Mouse (Mus musculus) 3134 (cell line): ENCODE measurements around the gene B4galnt4.
"Not testable (repeated sequence)": the region's sequence is repeated elsewhere in the genome, so short reads cannot be mapped to it uniquely, and the experiment has no call there.

Experiments
- DNase-seq: peaks from one replicate; pipeline ENCODE4 v3.0.0-alpha.2; 2011; ENCODE audit warnings: low spot score; ENCODE audit not compliant: insufficient read length; ENCODE audit errors: extremely low read depth

The B4galnt4 gene

DNA sequence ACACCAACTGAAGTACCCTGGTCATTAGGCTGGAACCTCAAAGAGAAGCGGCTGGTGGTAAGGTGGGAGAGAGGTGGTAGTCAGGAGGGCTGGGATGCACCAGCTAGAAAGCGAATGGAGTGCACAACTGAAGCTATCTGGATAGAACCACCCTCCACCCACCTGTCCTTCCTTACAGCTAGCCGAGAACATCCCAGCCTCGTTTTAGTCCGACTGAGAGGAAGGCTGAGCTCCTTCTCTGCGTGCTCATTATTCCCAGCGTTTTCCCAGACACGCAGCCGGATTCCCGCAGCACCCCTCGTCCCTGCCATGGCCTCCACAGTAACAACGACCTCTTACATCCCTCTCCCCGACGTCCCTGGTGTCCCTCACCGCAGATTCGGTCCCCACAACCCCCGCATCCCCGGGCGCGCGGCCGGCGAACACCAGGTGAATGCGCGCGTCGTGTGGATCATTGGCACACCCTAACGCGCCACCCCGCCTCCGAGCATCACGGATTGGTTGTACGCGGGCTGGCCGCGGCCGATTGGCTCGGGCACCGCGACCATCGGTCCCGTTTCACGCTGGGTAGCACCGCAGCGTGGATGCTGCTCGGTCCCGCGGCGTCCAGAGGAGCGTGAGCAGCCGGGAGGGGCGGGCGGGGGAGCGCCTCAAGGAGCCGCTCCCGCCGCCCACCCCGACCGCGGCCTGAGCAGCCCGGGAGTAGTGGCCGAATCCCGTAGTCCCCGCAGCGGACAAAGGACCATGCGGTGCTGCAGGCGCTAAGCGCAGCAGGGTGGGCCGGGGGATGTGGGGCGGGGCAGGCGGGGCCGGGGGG lies at the start of gene B4galnt4:
Gene B4galnt4 (plus strand): TSS at position 679 of the 817 bp plus-strand sequence.
- peak; percentile 68 for DNase-seq

DNA sequence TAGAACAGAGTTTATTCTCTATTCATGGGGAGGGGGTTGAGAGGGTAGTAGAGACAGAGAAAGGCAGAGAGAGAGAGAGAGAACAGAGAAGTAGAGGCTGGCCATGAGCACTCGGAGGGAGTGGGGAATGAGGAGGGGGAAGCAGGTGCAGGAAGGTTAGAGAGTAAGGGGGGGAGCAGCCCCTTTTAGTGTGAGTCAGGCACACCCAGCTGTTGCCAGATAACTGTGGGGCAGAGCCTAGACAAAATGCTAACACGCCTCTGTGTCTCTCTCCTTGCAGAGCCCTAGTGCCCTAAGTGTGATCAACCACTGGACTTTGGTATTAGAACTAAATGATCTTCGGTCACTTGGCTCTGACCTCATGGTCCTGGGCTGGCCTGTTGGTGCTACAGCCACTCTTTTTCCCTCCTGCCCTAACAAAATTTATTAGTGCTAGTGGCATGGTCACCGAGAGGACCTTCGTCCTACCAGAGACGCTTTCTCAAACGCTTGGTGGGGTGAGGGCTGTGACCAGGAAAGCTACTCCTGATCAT lies 49.6 kb upstream of the B4galnt4 start:
- no peak for DNase-seq

DNA sequence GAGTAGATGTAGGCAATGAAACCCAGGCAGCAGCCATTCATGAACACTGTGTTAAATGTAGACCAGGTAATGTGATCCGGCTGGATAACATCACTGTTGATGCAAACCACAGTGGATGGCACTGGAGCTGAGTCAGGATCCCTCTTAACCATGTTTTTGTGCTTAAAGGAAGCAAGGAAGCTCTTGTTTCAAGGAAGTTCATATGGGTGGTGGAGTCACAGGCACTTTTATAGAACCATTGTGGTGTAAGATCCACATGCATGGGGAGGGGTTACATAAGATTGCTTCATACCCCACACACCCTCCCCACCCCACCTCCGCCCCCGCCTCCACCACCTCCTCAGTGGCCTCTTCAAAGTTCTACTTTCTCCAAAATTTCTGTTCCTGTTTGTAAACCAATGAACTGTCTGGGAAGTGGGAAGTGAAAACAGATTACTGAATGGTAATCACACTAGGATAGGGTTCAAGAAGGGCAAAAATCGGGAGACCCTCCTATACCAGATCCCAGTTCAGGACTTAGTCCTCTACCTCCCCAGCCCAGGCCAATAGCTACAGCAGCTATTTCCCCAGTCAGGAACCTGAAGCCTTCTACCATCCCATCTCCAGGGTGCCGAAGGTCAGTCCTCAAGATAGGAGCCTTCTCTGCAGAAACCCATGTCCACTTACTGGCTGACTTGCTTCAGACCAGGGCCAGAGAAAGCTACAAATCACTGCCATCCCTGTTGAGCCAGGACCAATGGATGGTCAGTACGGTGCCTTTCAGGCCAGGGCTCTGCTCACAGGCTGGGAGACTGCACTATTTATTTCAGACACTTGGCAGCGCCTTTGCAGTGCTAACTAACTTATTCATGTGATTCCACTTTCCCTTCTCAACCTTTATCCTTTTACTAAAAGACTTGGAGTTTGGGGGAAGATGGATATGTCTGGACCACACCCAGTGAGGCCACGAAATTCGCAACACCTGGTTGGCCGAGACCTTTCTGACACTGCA lies 43.9 kb upstream of the B4galnt4 start:
- no peak for DNase-seq

DNA sequence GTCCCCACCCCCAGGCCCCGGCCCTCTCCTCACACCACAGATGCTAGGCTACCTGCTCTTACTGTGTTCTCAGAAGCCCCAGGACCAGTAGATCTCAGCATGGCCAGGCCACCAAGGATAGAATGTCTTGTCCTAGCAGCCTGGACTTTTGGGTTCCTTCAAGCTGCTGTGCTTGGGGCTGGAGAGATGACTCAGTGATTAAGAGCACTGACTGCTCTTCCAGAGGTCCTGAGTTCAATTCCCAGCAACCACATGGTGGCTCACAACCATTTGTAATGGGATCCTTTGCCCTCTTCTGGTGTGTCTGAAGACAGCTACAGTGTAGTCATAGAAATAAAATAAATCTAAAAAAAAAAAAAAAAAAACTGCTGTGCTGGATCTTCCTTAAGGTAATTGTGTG lies 43.1 kb upstream of the B4galnt4 start, which contains the start of gene Ifitm6:
Gene Ifitm6 (minus strand): TSS at position 101 of the 400 bp plus-strand sequence.
- DNase-seq, result not testable (repeated sequence)

DNA sequence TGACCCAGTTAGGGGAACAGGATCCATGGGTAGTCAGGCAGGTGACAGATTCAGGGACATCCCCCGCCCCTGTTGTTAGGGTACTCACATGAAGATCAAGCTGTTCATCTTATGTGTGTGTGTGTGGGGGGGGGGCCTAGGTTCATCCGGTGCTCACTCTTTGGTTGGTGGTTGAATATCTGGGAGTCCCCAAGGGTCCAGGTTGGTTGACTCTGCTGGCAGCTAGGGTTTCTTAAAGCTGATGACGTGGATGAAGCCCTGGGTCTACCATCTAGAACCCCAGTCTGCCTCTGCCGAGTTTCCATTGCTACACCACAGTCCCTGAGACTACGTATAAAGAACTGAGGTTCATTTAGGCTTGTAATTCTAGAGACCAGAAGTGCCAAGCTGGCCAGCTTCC lies 41.9 kb upstream of the B4galnt4 start:
- no peak for DNase-seq

DNA sequence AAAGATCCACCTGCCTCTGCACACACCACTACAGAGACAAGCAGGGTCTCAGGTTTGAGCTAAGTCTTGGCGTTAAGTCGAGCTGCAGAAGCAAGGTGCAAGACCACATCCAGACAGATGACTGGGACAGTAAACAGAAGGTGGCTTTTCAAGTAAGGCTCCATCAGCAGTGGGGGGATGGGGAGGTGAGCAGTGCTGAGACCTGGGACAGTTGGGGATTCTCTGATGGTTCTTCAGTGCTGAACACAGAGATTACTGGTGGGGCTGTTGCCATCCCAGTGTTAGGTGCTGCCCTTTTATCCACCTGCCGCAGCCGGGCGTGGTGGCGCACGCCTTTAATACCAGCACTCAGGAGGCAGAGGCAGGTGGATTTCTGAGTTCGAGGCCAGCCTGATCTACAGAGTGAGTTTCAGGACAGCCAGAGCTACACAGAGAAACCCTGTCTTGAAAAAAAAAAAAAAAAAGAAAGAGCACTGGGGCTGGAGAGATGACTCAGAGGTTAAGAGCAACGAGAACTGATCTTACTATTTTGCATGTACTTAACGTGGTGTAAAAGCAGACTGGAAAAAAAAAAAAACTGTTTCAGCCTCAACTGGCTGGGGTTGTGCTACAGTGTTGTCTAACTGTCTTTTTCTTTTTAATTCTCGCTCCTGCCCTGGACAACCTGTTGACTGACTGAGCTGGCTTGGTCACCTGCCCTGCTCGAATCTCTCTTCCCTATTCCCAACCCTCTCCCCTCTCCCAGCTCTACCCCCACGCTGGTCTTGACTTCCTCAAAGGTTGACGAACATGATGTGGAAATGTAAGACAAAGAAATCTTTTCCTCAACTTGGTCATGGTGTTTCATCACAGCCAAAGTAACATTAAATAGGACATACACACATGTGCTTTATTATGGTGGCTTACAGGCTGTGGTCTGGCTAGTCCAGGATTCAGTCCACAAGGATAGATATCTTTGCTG lies 39.1 kb upstream of the B4galnt4 start:
- no peak for DNase-seq

DNA sequence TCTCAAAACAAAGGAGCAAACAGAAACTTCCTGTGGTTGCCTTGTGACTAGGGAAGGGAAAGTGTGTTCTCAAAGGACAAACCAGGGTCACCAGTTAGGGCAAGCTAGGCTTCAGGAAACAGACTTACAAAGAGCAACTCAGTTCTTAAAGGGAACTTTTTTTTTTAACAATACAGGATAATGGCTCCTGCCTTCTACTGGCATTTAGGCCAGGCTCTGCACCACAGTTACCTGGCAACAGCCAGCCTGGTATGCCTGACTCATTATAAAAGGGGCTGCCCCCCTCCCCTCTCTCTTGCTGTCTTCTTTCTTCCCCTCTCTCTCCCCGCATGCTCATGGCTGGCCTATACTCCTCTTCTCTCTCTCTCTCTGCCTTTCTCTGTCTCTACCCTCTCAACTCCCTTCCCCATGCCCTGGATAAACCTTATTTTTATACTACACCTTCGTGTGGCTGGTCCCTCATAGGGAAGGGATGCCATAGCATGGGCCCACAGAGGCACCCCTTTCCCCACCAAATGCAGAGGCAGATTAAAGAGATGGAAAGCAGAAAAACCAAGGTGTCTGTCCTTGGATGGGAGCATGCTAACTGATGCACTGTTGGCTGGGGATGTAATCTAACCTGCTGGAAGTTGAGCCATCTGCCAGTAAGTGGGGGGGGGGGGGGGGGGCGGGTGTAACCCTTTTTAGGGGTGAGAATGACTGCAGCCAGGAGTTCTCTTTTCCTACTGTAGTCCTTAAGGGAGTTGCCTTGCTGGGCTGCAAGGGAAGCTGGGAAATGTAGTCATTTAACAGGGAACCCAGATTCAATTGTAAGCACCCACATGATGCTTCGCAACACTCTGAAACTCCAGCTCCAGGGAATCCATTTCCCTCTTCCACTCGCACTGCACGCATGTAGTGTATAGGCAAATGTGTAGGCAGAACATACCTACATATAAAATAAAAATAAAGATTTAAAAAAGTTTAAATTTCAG lies 35.8 kb upstream of the B4galnt4 start:
- DNase-seq, result no peak

DNA sequence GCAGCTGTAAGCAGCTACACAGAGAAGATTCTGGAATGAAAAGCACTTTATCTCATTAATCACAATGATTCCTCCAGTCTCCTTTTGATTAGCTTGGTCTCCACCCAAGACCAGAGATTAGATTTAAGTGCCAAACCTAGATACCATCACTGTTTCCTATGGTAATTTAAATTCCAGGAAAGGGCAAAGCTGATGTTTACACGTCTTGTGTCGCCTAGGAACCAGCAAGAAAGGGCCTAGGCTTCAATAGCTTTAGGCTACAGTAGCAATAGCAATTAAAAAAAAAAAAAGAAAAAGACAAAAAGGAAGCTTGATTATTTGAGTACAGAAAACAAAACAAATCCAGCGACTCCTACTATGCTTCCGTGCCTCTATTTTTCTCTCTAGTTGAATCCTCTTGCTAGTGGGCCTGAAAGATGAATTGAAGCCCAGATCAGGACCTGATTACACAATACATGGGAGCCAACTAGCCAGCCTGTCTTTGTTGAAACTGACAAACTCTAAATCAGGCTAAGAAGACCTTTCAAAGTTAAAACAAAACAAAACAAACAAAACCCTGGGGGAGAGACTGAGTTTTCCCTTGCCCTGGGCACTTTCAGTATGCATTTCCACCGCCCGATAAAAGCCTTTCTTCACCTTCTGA lies 34.7 kb upstream of the B4galnt4 start:
- DNase-seq, result no peak

DNA sequence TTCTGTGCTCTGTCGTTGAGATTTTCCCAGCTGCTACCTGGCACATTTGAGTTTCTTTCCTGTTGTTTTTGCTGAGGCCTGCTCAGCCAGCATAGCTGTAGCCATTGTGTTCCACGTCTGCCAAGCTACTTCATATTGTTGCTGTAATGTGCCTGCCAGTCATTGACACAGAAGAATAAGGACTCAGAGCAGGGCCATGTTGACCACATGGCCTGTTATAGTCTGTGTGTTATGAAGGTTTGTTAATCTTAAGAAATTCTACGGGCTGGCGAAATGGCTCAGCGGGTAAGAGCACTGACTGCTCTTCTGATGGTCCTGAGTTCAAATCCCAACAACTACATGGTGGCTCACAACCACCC lies 34.2 kb upstream of the B4galnt4 start:
- DNase-seq, result no peak

DNA sequence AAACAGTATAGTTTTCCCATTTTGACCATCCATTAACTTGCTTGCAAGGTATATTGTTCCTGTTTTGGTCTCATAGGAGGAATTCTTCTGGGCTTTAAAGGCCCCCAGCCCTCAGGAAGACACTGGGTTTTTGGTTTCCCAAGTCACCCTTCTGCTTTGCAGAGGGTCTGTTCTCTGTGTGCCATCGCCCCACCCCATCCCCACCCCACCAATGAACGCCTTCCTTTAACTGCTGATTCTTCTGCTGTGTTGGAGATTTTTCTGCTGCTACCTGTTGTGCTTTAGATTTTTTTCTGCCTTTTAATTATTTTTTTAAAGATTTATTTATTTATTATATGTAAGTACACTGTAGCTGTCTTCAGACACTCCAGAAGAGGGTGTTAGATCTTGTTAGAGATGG lies 32.1 kb upstream of the B4galnt4 start, which contains the start of gene Gm17387:
Gene Gm17387 (plus strand): TSS at position 301 of the 400 bp plus-strand sequence.
- no peak for DNase-seq

DNA sequence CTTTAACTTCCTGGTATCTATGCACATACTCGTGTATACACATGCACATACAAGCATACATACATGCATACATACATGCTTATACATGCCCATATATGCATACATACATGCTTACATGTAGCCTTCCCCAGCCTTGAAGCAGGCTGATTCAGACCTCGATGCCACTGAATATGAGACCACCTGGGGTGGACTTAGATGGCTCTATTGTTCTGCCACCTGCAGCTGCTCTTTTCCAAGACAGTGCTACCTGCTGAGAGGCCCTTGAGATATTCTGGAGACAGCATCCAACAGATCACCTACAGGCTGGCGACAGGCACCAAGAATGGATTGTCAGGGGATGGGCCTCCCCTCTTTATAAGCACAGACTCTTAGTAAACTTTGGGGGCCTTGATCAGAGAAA lies 30.5 kb upstream of the B4galnt4 start:
- DNase-seq, result no peak

DNA sequence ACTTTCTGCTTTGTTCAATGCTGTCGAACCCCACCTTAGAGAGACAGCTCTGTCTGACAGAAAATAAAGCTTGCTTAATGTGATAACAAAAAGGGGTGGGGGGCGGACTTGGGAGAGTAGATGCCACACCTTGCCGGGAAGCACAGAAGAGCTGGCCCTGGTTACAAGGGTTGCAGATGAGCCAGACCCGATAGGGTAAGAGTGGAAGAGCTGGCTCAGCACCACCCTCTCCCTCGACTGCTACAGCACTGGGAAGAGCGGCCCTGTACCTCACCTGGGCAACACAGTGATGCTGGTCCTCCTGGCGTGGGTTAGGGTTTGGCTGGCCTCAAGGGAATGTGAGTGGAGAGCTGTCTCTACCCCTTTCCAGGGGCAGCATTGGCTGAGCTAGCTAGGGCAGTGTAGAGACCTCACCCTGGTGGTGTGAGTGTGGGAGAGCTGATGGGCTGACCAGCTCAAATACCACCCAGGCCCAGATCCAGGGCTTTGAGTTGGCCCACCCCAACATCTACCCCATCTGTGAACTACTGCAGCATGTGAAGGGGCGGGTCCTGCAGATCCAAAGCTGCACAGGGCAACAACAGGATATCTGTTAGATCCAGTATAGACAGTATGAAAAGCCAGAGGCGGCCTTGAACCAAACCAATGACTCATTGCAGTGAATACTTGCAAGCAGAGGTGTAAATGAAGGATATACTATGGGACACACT lies 28.3 kb upstream of the B4galnt4 start:
- DNase-seq, result no peak

DNA sequence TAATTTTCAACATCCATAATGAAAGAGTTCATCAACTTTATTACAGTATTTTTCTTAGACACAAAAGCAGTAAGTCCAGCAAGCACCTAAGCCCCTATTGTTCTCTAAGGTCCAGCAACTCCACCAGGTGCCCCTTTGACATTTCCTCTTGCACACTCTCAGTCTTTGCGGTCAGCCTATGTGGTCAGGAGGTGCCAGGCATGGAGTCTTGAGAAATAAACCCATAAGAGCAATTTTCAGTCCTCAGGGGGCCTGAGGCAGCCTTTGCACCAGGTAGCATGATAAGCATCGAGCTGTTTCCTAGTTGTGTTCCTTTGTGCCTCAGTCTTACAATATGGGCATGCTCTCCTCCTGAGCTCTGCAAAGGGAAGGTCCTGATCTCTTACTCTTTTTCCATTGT lies 24.3 kb upstream of the B4galnt4 start:
- DNase-seq, result not testable (repeated sequence)

DNA sequence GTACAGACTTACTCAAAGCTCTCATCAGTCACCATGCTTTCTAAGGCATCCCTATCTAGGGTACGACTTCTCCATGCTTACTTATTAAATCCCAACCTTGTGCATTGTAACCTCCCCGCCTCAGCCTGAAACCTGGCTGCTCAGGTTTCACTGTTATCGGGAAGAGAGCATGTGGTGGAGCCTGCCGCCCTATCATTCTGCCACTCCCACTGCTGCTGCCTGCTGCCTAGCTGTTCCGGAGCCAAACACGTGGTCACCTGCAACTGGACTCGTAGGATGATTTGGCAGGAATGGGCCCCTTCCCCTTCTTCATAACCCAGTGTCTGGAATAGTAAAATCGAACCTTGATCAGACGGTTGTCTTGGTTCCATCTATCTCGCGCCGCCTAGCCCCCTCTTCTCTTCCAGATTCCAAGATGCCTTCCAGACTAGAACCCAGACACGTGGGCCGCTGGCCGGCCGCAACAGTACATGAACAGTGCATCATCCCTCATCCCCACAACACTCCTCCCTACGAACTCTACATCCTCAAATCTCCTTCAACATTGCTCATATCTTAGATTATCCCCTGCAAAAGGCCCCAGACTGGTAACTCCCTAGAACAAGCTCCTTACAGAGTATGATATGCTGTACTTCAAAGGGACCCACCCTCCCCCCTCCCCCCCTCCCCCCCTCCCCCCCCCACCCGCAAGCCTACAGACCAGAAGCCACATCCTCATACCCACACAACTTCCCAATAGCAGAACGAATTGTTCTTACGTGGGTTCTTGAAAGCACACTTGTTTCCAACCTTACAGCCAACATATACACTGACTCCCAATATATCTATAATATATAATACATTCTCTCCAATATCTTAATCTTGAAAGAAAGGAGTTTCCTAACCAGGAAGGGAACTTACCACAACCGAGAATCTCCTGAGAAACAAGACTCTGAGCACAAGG lies 22.5 kb upstream of the B4galnt4 start:
- DNase-seq, result no peak

DNA sequence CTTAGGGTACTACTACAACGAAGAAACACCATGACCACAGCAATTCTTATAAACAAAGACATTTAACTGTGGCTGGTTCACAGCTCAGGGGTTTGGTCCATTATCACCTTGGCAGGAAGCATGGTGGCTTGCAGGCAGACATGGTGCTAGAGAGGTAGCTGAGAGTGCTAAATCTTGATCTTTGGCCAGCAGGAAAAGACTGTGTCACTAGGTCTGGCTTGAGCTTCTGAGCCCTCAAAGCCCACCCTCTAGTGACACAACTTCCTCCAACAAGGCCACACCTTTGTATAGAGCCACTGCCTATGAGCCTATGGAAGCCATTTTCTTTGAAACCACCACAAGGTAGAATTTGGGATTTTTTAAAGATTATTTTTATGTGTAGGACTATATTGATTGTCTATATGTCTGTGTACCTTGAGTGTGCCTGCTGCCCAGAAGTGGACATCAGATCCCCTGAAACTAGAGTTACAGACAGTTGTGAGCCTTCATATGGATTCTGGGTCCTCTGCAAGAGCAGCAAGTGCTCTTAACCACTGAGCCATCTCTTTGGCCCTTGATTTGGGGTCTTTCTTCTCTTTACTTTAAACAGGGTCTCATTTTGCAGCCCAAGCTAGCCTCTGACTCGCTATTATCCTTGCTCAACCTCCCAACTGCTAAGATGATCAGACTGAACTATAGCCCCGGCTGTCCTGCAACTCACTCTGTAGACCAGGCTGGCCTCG lies 21.4 kb upstream of the B4galnt4 start:
- DNase-seq, result no peak
